Mouse (Mus musculus) adrenal gland, postnatal 36 days (tissue): ENCODE data around the gene Kidins220. TPM values are rescaled to one million over a fixed set of nuclear protein-coding genes. Genes with fewer than 3 reads are reported as not detected.

Experiments
- DNase-seq, 2 experiments: peaks; one replicate each; pipeline ENCODE4 v3.0.0; 2021; ENCODE audit warnings: mixed read lengths in 1 of 2
- total RNA-seq, 2 experiments: library from RNA; stranded (reverse); gene quantifications; 2 replicates each; pipeline ENCODE4 v1.2.3; 2021

The Kidins220 gene
- total RNA-seq, 2 experiments from 2014 or later = 88.7 to 95.4 TPM

- DNase-seq = peak in 1 of 2 experiments; percentile 11
Observed at GRCm38 (mm10) chr12:25024862-25025545, 50.3 kb downstream of the Kidins220 start.

- DNase-seq = no peak
Observed at GRCm38 (mm10) chr12:25026308-25026707, 51.6 kb downstream of the Kidins220 start.

GRCm38 (mm10) chr12:25027416-25027815, 52.7 kb downstream of the Kidins220 start:
- peak; percentile 22 to 61 for DNase-seq

DNA sequence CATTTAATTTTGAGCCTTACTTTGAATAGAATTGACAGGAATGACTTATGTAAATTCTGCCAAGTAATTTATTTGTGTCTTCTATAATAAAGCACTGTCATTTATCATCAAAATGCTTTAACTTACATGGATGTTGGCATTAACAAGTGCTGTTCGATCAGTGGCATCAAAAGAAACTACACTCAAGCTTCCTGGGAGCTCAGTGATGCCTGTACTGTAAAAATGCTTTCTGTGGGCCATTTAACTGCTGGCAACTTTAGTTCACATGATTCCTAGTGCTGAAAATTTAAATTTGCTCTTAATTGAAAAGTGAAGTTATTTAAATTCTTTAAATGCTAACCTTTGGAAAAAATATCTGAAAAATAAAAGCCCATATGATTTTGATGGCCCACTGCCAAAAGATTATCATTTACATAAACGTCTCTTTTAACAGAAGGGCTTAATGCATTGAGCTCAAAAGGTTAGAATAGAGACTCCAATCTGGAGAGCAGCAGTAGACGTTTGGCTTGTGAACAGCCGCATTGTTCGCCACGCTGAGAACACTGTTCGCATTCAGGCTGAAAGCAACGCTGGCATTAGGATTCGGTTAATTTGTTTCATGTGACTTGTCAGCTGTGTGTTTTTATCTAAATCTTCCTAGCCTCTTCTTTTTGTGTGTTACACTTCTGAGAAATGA, 59.1 kb downstream of the Kidins220 start:
- DNase-seq = no peak

- DNase-seq = no peak
Observed at GRCm38 (mm10) chr12:25034338-25034953, 59.7 kb downstream of the Kidins220 start.

DNA sequence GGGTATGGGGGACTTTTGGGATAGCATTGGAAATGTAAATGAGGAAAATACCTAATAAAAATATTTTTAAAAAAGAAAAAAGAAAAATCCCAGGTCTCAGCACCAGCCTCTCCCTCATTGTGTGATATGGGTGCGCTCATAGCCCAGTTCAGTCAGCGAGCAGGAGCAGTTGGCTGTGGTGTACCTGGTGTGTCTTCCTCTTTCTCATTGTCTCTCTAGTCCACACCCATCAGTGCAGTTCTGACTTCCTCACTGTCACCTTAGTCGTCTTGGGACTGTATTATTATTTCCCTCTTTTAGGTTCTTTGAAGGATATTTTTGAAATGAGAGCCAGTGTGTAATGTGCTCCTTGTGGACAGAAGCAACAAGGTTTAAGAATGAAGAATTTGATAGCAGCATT, 61.3 kb downstream of the Kidins220 start:
- no peak for DNase-seq

DNA sequence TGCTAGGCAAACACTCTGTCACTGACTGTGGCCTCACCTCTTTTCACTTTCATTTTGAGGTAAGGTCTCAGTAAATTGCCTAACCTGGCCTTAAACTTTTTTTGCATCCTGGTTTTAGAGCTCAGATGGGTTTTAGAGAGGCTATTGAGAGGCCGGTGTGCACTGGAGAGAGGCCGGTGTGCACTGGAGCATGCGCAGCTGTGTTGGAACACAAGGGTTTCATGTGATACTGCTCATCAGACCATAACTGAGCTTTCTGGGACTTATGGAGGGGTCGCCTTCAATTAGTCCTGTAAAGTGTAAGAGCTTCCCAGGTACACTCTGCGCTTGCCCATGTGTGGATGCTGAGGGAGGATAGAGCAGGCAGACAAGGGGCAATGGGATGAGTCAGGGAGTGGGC, 62.5 kb downstream of the Kidins220 start:
- no peak for DNase-seq

GRCm38 (mm10) chr12:25037681-25038472, 63.2 kb downstream of the Kidins220 start:
- no peak for DNase-seq

- no peak for DNase-seq
Observed at GRCm38 (mm10) chr12:25044056-25044455, 69.3 kb downstream of the Kidins220 start.

DNA sequence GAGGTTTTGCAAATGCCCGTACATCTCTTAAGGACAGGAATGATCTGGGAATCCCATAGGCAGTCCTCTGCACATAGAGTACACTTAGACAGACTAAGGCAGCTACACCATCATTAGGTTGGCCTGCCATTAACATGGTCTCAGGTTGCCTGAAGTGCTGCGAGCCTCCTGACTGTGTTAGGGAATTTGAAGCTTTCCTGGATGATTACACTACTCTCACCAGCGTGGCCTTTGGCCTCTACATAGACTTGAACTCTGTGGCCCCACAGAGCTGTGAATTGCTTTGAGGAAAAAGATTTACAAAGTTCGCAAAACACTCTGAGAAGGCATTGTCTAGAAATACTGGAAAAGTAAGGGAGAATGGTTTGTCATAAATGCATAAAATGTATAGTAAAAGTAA, 69.9 kb downstream of the Kidins220 start:
- no peak for DNase-seq

DNA sequence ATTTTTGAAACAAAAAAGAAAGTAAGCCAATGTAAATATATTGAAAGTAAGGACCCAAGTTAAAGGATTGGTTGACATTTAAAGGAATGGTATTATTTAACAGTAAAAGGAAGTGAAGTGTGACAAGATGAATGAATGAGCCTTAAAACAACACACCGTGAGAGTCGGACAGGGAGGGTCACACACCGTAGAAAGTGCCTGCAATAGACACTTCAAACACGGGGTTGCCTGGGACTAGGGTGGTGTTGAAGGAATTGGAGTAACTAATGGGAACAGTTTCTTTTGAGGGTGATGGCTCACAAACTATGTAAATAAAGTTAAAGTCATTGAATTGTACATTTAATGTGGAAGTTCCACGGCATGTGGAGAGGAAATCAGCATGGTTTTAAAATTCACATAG, 74.5 kb downstream of the Kidins220 start:
- no peak for DNase-seq

DNA sequence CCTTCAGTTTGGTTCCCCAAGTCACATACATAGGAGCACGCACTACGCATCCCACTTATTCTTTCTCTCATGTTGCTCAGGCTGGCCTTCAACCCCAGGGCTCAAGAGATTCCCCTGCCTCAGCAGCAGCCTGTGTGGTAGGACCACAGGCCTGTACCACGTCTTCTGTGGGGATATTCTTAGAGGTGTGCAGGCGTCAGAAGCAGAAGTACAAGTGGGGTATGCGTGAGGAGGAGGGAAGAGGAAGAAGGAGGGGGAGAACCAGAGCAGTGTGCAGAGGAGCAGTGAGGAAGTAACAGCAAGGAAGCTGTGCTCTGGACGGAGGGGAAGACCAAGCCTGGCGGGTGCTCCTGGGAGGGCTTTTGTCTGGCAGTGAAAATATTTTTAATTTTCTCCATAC, 79.8 kb downstream of the Kidins220 start:
- no peak for DNase-seq

DNA sequence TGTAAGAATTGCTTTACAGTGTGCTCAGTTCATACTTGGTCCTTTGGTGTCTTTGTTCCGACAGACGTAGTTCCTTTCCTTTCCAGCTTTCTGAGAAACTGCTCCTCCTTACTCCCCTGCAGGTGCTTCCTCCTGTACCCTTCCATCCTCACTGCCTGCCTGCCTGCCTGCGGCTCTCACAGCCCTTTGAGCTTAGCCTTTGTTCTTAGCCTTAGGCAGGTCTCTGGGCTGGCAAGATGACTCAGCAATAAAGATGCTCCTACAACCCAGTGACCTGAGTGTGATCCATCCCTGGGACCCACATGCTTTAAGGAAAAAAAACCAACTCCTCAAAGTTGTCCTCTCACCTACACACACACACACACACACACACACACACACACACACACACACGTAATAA, 80.2 kb downstream of the Kidins220 start:
- DNase-seq = no peak

DNA sequence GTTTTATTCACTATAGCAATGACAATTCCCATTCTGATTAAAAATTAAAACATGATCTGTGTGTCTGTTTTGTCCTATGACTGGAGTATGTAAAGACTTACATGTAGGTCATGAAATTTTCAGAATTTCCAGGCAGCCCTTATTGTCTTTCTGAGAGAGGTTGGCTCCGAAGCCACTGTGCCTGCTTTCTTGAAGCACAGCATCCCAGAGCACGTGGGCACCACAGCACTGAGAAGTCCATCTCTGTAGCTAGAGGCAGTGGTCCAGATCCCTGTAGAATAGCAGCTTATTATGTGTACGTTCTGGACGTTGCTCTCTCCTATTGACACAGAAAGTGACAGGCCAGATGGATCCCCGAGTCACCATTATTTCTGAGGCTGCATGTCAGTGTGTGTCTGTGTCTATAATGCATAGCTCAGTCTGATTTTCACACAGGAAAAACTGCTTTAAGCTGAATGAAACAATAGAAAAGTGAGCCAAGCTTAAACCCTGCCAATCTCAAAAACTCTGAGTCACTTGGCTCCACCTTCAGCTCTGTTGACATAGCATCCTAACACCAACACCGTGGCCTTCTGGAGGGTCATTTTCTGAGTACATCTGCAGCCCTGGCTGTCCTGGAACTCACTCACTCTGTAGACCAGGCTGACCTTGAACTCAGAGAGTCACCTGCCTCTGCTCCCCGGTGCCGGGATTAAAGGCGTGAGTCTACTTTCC, 84.9 kb downstream of the Kidins220 start:
- peak; percentile 42 to 66 for DNase-seq

DNA sequence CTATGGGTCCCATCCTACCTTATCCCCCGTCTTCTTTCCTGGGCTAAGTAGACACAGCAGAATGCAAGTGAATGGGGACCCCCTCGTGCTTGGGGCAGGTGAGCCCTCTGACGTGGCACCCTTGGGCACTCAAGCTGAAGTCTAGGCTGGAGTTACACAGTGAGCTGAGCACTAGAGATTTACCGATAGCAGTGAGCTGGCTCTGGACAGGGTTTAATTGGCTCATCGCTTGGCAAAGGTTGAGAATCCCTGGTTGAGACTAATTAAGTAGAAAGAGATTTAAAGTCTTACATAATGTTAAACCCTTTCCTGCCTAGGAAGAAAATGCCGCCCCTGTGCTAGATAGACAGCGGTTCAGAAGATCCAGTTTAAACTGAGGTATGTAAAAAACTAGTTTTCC, 86.2 kb downstream of the Kidins220 start:
- DNase-seq = no peak

DNA sequence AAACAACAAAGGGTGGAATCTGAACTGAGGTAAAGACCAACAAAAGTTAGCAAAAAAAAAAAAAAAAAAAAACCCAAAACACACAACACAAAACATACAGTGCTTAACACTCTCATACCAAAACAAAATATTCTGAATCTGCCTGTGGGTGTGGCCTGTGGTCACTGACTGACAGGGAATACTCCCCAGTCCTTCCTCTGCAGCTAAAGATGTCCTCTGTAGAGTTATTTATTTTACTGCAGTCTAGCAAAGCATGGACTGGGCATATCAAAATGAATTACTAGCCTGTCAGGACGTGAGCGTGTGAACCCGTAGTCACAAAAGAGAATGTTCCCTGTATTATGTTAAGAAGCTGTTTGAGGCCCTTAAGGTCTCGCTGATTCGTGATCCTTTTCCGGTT, 87.5 kb downstream of the Kidins220 start:
- DNase-seq = no peak

DNA sequence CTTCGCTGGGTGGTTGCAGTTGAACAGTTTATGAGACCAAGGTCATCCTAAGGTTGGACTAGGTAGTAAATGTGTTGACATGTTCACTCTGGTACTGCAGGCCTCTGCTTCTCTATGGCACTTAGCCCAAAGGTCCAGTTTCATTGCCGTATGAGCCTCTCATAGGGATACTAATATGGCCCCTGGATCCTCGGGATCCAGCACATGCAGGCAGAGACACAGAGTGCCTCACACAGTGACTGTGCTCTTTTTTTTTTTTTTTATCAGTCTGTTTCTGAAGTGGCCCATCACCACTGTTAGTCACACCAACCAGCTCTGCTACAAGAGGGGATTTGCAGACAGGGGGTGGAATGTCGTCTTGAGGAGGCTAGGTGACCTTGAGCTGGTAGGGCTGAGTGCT, 98.6 kb downstream of the Kidins220 start:
- no peak for DNase-seq

DNA sequence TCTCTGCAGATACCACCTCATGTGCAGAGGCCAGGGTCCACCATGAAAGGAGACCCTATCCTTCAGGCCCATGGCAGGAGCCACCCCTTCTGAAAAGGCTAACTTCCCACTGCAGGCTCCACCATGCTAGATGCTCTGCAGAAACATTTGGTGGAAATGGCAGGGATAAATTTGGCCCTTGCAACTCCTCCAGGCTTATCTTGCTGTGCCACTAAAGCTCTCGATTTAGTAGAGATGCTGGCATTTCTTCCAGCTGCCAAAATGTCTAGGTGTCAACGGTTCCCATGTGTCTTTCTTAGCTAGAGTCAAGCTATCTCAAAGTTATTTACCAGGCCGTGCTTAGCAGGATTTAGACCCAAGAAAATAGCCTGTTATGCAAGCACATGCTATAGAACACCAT, 99.6 kb downstream of the Kidins220 start:
- DNase-seq = no peak

GRCm38 (mm10) chr12:25083260-25084178, 108.8 kb downstream of the Kidins220 start:
- no peak for DNase-seq

DNA sequence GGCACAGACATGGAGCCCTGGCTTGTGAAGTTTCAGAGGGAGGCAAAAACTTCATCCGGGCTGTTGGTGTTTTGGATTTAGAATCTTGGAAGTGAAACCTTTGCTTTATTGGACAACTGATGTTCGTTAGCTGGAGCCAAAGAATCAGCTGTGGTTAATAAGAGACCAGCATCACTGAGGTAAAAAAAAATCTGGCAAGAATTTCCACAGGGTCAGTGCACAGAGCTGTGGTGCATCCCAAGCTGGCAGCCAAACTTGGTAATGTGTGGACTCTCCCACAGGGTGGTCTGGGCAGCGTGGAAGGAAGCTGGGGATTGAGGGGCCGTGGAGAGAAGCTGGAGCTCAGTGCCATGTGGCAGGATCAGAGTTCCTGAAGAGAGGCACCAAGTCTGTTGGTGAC, 112.2 kb downstream of the Kidins220 start:
- no peak for DNase-seq

GRCm38 (mm10) chr12:25089433-25089832, 114.7 kb downstream of the Kidins220 start:
- DNase-seq = peak in 1 of 2 experiments; percentile 23
